Mouse (Mus musculus) T-helper 17 cell (primary cell): ENCODE measurements around the gene Il16.

ENCODE experiments used
- in situ Hi-C, 2 experiments: fragments of 300-600 bp; cut with MboI, MseI; formaldehyde crosslinking; loops; 1 replicate in 1 of 2; 2 replicates in 1 of 2; pipeline ENCODE4 v1.15.1; 2025; ENCODE audit warnings: high pct_unique_total_duplicates in 2 of 2

The Il16 gene

DNA sequence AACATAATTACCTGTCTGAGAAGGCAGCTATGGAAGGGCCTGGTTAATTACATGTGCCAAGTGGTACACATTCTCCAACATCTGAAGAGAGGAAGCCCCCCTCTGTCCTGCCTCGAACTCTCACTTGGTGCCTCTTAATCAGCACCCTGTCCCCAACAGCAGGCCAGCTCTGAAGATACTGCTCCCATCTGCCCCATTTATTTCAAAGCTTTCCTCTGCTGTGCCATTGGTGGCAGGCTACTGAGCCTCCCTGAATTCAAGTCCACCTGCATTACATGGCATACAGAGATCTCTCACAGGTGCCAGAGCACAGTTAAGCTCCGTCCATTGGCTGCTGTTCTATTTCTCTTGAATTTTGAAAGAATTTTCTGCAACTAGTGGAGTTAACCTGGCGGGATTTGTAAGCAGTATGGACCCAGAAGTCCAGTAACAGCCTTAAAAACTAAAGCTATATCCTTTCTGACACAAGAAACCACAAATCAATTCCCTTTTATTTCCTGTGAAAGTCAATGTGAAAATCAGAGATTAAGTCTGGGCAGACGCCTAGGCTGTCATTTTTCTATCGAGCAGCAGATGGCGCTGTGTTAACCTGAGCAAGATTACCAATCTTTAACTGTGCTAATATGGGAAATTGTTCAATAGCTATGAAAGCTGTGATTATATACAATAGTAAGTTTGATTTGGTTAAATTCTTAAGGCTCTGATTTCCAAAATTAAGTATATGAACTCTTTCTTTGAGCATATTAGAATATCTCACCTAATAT lies 49.9 kb downstream of the Il16 start:
- in situ Hi-C loops, result no loop called here

DNA sequence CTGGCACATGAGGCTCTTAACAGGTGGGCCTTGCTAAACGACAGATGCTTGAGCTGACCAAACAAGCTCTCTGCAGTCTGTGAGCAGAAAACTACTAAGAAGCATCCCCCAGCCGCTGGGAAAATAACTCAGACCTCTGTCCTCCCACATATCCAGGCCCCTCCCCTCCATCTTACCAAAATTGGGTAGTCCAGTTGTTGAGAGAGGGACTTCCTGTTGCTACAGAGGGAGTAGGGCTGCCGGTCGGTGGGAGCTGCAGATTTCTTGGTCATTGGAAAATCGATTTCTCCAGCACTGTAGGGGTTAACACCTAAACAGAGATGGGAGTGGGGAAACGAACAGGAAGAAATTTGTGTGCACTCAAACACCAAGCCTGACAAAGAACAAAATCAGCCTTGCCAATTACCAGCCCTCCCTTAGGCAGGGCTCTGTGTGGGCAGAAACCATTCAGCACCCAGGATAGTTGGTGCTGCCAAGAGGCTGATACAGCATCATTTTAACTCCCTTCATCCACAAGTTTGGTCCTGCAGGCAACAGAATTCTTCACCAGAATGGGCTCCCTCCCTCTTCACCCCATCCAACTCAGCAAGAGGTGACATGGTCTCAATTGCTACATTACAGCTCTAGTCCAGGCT lies 62.8 kb downstream of the Il16 start:
- in situ Hi-C loops, result loop anchor here in 1 of 2 experiments (5.0 kb wide), 1 partner anchor 110 kb away; no protein-coding TSS in a partner anchor

DNA sequence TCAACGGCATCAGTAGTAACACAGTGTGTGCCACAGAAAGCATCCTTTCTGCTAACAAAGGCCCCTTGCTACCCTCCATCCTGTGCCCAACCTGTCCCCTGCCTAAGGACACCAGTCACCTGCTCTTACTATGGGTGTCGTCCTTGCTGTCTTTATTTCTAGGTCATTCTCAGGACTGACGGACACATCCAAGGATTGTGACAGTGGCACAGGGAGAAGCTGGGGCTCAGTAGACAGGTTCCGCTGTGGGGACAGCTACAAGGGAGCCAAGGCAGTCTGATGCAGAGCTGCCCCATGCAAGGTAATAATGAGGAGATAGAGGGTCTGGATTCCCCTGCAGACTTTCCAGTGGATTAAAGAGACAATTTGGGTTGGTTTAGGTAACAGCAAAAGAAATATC lies 67.0 kb downstream of the Il16 start:
- in situ Hi-C loops, result loop anchor here in 1 of 2 experiments (5.0 kb wide), 1 partner anchor 106 kb away; no protein-coding TSS in a partner anchor

GRCm38 (mm10) chr7:83677296-83677695 lies 68.2 kb downstream of the Il16 start:
- in situ Hi-C loops, result loop anchor here in 1 of 2 experiments (5.0 kb wide), 1 partner anchor 105 kb away; no protein-coding TSS in a partner anchor

GRCm38 (mm10) chr7:83675545-83676254 lies 69.8 kb downstream of the Il16 start:
- in situ Hi-C loops, result loop anchor here in 1 of 2 experiments (5.0 kb wide), 1 partner anchor 103 kb away; no protein-coding TSS in a partner anchor

GRCm38 (mm10) chr7:83671573-83671972 lies 74.0 kb downstream of the Il16 start:
- in situ Hi-C loops, result no loop called here

DNA sequence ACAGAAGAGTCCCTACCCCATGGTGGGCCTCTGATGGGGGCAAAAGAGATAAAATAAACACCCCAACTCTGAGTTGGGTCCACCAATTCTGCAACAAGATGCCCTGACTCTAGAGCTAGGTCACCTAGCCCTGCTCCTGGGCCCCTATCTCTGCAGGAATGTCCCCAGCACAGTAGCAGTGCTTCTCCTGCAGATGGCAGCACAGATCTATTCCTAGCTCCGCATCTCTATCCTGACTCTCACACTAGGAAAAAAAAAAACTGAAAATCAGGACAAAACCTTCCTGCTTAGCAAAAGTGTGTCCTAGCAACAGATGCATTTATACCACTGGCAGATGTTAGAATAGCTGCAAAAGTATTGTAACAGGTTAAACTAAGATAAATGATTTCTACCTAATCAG lies 76.8 kb downstream of the Il16 start:
- in situ Hi-C loops, result no loop called here

DNA sequence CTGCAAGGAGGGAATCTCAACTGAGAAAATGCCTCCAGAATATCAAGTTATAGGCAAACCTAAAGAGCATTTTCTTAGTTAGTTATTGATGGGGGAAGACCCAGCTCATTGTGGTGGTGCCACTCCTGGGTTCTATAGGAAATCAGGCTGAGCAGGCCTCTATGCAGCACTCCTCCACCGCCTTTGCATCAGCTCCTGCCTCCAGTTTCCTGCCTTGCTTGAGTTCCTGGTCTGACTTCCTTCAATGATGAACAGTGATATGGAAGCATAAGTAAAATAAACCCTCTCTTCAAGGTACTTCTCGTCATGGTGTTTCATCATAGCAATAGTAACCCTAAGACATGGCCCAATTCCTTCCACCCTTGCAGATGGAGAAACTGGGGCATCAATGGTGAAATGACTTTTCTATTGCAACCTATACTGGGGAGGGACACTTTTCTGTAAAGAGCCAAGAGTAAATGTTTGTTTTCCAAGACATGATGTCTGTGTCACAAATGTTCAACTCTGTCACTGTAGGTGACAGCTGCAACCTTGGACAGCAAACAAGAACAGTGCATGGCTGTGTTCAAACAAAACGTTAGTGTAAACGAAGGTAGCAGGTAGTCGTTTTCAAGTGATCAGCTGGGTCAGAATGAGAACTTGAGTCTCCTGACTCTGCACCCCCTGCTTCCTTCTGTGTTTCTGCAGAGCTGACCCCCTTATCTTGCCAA lies 77.4 kb downstream of the Il16 start:
- in situ Hi-C loops, result no loop called here

DNA sequence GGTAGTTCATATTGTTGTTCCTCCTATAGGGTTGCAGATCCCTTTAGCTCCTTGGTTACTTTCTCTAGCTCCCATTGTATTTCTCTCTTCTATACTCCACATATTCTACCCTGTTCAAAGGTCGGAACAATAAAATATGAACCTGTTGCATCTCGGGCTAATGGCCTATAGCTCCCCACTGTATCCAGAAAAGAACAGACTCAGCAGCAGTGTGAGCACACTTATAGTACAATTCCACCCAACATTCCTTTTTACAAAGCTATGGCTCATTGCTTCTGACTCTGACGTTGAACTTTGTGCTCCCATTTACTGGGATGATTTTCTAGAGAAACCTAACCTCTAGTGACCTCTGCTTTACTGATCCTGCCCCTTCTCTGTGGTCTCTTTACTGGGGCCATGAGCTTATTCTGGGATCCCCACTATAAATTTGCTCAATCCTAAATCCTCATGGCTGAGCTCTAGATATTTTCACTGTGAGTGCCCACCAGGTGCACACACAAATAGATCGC lies 79.4 kb downstream of the Il16 start:
- in situ Hi-C loops, result no loop called here

DNA sequence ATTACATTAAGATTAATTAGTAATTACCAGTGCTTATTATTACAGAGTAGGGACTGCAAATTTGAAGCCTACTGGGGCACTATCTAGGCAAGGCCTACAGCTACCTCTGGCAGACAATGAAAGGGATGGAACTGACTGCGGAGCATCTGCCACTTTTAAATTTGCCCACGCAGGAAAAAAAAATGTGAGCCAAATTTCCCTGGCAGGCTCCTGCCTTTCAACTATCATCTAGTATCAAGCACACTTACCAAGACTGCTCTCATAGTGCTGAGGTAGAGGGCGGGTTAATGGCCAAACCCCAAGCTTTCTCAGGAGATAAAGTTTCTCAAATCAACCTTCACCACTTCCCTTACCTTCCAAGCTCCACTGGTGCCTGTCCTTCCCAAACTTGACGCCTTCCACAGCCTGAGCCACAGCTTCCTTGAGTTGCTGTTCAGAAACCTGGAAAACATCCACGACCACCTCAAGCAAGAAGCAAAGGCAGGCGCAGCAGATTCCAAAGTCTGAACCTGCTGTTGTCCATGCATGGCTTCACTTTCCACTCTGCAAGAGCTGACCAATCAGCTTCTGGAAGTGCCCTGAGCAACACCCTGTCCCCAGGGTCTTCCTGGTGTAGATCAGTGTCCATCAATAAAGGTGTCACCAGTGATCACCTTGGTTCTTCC lies 82.7 kb downstream of the Il16 start:
- in situ Hi-C loops, result no loop called here

- in situ Hi-C loops, result no loop called here
These were observed 83.8 kb downstream of the Il16 start for GRCm38 (mm10) chr7:83661763-83662162.

DNA sequence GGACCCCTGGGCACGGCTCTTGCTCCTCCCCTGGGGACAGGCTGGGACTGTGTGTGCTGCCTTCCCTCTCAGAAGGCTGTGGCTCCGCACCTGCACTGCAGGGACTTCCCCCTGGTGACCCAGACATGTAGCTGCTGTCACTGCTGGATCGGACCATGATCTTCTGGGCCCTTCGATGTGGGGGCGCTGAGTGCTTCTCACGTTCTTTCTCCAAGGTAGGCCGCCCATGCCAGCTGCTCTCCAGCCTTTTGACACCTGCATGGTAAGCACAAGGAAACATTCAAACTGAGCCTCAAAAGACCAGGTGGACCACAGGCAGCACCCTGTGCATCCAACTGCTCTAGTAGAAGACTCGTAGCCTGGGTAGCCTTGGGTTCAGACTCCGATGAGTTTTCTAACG lies 84.5 kb downstream of the Il16 start:
- in situ Hi-C loops, result no loop called here

DNA sequence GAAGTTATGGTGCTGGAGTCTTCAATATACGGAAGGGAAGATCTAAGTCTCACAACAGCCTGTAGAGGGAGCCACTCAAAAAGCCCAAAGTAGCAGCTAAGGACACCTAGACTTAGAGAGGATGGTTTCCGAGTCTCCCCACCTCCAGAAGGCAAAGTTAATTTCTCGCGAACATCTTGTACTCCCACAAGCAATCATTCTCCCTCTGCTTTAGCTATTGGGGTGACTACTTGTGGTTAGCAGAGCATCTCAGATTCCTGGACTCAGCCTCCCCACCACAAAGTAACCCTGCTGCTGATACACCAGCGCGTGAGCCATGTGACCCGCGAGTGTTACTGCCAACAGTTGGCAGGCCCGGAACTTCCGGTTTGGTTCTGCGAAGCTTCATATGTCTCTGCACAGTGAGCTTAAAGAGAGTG lies 85.2 kb downstream of the Il16 start:
- in situ Hi-C loops, result no loop called here

DNA sequence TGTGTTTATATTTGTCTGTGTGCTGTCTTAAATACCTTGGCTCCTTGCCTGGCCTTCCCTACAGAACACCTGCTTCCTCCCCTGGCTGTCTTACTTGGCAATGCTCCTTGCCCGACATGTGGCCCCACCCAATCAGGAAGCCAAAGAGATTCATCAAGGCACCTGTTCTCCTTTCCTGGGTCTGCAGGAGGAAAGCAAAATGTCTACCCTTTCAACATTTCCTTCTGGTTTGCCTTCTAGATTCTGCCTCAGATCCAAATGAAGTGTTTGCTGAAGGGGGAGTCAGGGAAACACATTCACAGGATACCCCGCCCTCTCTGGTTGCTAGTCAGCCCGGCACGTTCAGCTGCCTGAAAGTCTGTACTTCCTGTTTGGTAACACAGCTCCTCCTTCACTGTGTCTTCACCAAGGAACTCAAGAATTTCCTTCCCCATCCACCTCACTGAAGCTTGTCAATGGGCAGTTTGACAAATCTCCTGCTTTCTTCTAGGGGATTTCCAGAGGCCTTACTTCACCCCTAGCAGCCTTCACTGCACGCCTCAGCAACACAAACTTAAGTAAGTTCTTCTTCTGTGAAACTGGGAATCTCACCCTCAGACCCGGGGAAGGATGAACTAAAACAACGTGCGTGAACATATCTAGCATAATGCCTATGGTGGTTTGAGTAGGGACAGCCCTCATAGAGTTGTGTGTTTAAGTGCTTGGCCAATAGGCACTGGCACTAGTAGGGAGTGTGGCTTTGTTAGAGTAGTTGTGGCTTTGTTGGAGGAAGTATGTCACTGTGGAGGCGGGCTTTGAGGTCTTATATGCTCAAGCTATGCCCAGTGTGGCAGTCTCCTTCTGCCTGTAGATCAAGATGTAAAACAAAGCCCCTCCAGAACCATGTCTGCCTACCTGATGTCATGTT lies 86.1 kb downstream of the Il16 start:
- in situ Hi-C loops, result loop anchor here in 1 of 2 experiments (10.0 kb wide), 2 partner anchors 495 to 1035 kb away; partner anchors contain the start of gene Abhd17c

DNA sequence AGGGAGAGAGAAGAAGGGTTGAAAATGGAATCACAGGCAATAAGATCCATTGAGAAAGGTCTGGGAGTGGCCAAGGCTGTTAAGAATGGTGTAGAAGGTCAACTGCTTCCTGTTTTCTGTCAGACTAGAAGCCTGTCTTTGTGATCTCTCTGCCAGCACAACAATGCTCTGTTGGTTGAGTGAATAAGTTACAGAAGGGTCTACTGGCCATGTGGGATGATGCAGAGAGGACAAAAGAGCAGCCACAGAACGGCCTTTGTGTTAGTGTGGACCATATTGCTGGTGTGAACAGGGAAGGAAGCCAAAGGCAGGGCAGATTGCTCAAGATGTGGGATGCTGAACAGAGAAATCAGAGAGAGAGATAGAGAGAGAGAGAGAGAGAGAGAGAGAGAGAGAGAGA lies 86.8 kb downstream of the Il16 start:
- in situ Hi-C loops, result loop anchor here in 1 of 2 experiments (10.0 kb wide), 2 partner anchors 496 to 1036 kb away; partner anchors contain the start of gene Abhd17c

DNA sequence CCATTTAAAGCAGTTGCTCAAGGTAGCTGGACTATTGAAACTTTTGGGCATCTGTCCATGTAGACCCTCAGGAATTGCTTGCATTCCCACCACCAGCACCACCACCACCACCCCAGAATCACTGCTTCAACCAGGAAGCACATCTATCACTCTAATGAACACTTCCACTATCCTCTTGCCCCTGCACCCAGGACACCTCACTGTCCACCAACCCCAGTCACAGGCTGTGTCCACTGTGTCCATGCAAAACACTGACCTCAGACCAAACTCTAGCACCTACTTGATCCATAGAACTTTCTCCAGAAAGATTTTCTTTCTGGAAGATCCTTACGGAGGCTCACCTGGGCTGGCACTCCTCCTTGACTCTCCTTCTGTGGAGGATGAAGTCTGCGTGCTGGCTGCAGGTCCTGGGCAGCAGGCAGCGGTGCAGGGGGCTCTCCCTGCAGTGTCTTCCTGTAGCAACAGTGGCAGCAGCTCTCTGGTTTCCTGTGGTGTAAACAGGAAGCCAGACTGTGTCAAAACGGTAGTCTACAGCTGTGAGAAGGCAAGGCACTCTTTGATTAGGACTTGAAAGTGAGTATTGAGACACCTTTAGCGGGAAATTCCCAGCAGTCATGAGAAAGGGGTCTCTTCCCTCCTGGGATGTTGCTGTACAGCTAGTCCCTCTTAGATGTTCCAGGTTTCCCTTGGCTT lies 90.4 kb downstream of the Il16 start:
- in situ Hi-C loops, result loop anchor here (5.0 to 10.0 kb wide), 4 partner anchors 237 to 1040 kb away; partner anchors contain the start of gene Abhd17c (in 1 of the 2)

DNA sequence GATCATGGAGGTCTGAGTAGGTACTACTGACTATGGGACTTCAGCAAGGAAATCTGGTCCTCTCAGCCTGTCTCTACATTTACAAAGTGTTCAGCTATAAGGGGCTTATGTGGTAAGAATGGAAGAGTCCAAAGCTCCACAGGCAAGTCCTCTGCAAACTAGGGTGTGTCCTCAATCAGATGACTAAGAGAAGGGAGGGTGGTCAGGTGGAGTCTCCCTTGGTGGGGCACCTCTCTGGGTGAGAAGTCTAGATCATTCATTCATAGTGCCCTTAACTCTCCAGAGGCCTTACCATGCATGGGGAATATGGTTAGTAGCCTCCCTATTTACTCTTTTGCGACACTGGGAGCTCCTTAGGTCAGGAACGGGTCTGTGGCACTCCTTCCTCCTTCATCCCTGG lies 91.3 kb downstream of the Il16 start:
- in situ Hi-C loops, result loop anchor here (5.0 to 10.0 kb wide), 4 partner anchors 238 to 1041 kb away; partner anchors contain the start of gene Abhd17c (in 1 of the 2)

DNA sequence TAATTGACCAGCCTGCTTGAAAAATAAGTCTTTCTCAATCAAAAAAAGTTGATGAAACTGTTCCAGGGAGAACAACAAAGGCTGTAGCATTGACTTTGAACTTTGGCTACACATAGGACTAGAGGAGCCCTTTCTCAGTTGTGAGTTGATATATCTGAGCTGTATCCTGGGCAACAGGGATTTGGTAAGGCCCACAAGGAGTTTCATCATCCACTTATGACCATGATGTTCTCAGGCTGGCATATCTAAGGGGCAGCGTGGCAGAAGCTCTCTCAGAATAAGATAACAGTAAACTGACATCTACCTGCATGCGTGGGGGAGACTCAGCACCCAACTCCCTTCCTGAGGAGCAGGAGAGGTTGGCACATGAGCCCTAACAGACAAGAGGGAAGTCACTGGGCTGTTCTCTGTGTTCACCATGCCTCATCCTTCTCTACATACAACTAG lies 91.9 kb downstream of the Il16 start:
- in situ Hi-C loops, result loop anchor here (5.0 to 10.0 kb wide), 4 partner anchors 239 to 1041 kb away; partner anchors contain the start of gene Abhd17c (in 1 of the 2)
